Mouse (Mus musculus): Measurements from ENCODE around the gene Cog1.

Cog1 gene

GRCm38 (mm10) chr11:113666648-113667047 is 17.7 kb downstream of the Cog1 start:
- DNase-seq (ENCODE audit: low spot score in 2 of 2) = no peak

DNA sequence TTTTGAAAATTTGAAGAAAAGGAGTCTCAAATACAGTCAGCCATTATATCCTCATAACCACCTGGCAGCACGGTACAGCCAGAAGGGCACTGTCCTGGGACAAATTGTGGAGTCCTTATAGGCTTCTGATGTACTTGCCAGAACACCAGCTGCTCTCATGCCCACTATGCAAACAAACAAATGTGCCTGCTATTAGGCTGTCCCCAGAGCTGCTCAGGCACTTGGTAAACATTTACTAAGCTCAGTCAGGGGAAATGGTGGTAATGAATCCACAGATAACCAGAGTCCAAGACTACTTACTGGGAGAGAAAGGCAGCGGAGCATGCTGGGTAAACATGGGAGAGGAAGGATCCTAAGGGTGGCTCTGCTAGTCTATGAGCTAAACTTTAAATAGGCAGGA is 18.2 kb downstream of the Cog1 start:
- no peak for DNase-seq (ENCODE audit: low spot score in 2 of 2)

DNA sequence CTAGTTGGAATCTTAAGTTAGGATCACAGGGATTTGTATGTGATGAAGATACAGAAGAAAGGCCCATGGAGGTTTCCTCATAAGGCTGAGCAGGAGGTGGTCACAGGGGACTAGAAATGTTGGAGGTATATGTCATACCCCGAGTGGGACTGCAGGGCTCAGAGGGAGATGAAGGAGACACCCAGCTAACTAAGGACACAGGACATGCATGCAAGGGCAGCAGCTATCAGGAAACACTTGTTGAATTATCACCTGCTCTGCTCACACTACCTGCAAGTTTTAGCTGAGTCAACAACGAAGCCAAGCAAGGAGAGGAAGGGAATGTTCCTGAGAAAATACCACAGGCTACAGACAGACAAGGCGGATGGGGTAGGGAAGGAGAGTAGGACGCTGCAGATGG is 18.7 kb downstream of the Cog1 start:
- DNase-seq (ENCODE audit: low spot score in 2 of 2) = no peak

GRCm38 (mm10) chr11:113668857-113669256 is 19.9 kb downstream of the Cog1 start:
- no peak for DNase-seq (ENCODE audit: low spot score in 2 of 2)

DNA sequence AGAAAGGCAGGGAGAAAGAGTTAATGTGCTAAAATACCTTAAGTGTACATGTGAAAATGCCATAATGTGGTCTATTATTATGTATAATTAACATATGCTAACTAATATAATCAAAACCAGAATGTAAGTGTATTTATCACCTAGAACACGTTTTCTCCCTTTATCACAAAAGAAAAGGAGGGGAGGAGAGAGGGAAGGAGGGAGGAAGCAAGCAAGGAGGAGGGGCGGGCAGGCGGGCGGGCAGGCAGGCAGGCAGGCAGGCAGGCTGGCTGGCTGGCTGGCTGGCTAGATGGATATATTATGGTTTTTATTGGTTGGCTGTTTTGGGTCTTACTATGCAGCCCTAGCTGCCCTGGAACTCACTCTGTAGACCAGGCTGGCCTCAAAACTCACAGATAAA is 20.7 kb downstream of the Cog1 start:
- DNase-seq (ENCODE audit: low spot score in 2 of 2) = no peak

DNA sequence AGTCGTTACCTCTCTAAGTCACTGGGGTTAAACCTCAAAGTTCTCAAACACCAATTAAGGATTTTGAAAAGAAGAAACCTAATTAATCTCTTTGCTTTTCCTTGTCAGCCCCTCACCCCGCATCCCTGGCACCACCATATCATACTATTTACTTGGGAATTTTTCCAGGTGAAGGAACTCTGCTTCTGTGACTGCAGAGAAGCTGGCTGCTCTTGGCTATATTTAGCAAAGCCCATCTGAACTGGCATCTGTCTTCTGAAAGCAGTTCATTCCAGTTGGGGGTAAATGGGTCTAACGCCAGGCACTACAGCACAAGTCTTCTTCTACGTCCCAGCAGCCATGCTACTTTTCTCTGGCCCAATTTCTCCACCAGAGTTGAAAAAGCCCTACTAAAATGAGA is 24.6 kb downstream of the Cog1 start:
- no peak for DNase-seq (ENCODE audit: low spot score in 2 of 2)

- DNase-seq (ENCODE audit: low spot score in 2 of 2) = no peak
These were observed 25.6 kb downstream of the Cog1 start for GRCm38 (mm10) chr11:113674595-113674994.

GRCm38 (mm10) chr11:113676847-113677246 is 27.9 kb downstream of the Cog1 start:
- DNase-seq (ENCODE audit: low spot score in 2 of 2) = no peak

GRCm38 (mm10) chr11:113677378-113677777 is 28.4 kb downstream of the Cog1 start:
- no peak for DNase-seq (ENCODE audit: low spot score in 2 of 2)

GRCm38 (mm10) chr11:113678373-113678772 is 29.4 kb downstream of the Cog1 start:
- DNase-seq (ENCODE audit: low spot score in 2 of 2) = no peak

DNA sequence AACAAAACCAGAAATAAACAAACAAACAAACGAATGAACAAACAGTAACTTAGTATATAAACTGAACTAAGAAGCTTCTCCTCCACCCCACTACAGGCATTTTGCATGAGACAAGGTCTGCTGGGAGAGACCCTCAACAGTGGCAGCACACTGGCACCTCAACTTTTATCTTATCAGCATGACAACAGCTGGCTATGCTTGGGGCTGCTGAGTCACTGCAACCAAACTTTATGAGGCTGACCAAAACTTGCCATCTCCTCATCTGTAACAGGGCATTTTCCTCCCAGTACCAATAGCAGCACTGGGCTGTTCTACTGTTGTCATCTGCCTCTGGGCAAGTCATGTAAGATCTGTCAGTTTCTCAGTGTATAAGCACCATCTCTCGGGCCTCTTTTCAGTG is 32.0 kb downstream of the Cog1 start:
- DNase-seq (ENCODE audit: low spot score in 2 of 2) = peak; percentile 52 to 54

- no peak for DNase-seq (ENCODE audit: low spot score in 2 of 2)
These were observed 33.0 kb downstream of the Cog1 start for GRCm38 (mm10) chr11:113681979-113682378.

GRCm38 (mm10) chr11:113682897-113683626 is 34.1 kb downstream of the Cog1 start:
- peak; percentile 60 to 68 for DNase-seq (ENCODE audit: low spot score in 2 of 2)

DNA sequence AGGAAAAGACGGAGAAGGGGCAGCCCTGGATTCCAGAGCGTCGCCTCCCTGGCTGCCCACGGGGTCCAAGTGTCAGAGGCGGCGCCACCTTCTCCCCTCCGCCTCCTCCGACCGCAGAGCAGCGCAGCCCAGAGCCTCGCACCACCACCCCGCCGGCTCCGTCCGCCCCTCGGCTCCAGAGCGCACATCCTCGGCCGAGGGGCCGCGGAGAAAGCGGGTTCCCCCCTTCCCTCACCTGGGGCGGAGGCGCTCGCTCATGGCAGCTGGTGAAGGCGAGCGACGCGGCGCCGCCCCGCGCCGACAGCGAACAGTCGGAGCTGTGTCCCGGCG is 34.6 kb downstream of the Cog1 start:
- DNase-seq (ENCODE audit: low spot score in 2 of 2) = no peak

- DNase-seq (ENCODE audit: low spot score in 2 of 2) = peak; percentile 96 to 97
These were observed 35.2 kb downstream of the Cog1 start, which contains the start of the genes Fam104a and D11Wsu47e for GRCm38 (mm10) chr11:113683957-113684706. Gene Fam104a (minus strand): TSS chr11:113684155. Gene D11Wsu47e (plus strand): TSS chr11:113684412.

DNA sequence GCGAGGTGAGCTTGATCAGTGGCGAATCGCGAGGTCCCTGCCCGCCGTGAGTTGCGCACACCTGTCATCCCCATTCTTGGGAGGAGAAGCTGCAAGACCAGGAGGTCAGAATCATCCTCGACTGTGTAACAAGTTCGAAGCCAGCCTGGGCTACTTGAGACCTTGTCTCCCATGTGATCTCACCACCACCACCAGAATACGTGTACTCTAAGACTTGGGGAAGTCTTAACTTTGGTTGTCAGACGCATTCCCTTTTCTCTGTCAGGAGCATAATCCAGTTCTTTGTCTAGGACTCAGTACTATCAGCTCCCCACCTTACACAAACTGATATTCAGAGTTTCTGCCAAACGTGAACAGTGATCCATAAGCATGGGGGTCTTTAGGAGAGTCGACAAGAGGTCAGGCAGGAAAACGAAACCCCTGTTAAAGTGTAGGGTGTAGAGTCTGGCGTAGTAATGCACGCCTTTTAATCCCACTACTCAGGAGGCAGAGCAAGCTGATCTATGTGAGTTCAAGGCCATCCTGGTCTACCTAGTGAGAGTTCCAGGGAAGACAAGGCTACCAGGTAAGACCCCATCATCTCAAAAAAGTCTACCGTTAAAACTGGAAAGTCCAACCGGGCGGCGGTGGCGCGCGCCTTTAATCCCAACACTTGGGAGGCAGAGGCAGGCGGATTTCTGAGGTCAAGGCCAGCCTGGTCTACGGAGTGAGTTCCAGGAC is 35.9 kb downstream of the Cog1 start:
- DNase-seq (ENCODE audit: low spot score in 2 of 2) = no peak

DNA sequence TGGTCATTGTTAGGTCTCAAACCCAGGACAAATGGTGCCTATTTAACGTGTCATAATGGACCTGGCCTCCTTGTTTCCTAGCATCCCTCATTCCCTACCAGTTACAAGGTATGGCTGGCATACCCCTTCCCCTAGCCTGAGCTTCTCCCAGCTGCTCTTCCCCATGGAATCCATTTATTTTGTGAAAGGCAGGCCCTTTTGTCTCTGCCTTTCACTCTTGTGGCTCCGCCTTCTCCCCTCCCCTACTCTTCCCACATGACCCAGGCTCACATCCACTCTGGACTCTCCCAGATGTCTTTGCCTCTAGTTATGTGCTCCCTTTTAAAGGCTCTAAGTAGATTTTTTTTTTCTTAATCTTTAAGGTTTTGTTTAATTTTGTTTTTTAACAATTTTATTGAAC is 38.1 kb downstream of the Cog1 start:
- no peak for DNase-seq (ENCODE audit: low spot score in 2 of 2)

- no peak for DNase-seq (ENCODE audit: low spot score in 2 of 2)
These were observed 41.5 kb downstream of the Cog1 start for GRCm38 (mm10) chr11:113690506-113690905.

- DNase-seq (ENCODE audit: low spot score in 2 of 2) = no peak
These were observed 42.3 kb downstream of the Cog1 start for GRCm38 (mm10) chr11:113691318-113691717.

GRCm38 (mm10) chr11:113691851-113692250 is 42.9 kb downstream of the Cog1 start:
- DNase-seq (ENCODE audit: low spot score in 2 of 2) = no peak

- no peak for DNase-seq (ENCODE audit: low spot score in 2 of 2)
These were observed 48.6 kb downstream of the Cog1 start for GRCm38 (mm10) chr11:113697571-113697970.

- DNase-seq (ENCODE audit: low spot score in 2 of 2) = no peak
These were observed 49.1 kb downstream of the Cog1 start for GRCm38 (mm10) chr11:113698013-113698545.
